8 mouse cellular contexts compared by ENCODE assay signal in the genomic region with DNA sequence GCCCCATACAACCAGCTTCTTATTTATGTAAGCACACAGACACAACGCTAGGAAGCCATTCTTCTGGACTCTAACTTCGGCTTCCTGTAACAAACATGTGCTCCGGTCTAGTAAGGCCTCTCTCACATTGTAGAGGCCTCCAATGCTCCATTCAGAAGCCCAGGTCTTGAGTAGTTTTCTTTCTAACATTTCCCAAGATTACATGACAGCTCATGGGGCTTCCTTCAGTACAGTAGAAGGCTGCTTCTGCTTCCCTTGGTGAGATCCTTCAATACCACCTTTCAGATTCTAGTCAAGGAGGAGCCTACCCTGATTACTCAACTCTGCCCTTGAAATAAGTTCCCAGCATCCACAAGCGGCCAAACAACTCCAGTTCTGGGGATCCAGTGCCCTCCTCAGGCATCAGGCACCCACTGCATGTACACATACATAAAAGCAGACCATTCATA. TPM values are rescaled to one million over a fixed set of nuclear protein-coding genes. Genes with fewer than 3 reads are reported as not detected.
DNase-seq lines count a peak whose midpoint lies in the region; ATAC-seq lines count a peak whose summit lies in the region.

No protein-coding gene starts in this region.

- H3K36me3 ChIP-seq in kidney, embryonic 16.5 days (ENCODE audit: insufficient read depth, low read length), result no peaks in the 10 kb centered on the region
- H3K36me3 ChIP-seq in hindbrain, embryonic 11.5 days (ENCODE audit: control insufficient read depth, insufficient read depth, low read length), result no peaks in the 10 kb centered on the region
- no peaks in the 10 kb centered on the region for H3K36me3 ChIP-seq in midbrain, embryonic 15.5 days (replicated peaks)

- H3K4me2 ChIP-seq in kidney, embryonic 16.5 days (replicated peaks; ENCODE audit: low read depth, low read length), result peak overlapping the region; percentile 67
- peak overlapping the region; percentile 81 for H3K4me2 ChIP-seq in hindbrain, embryonic 11.5 days (replicated peaks; ENCODE audit: low read depth, low read length)
- peak overlapping the region; percentile 96 for H3K4me2 ChIP-seq in midbrain, embryonic 15.5 days

- H3K27me3 ChIP-seq in kidney, embryonic 16.5 days (ENCODE audit: insufficient read depth, low read length), result no peaks in the 10 kb centered on the region
- no peaks in the 10 kb centered on the region for H3K27me3 ChIP-seq in hindbrain, embryonic 11.5 days (ENCODE audit: control insufficient read depth, insufficient read depth, low read length)
- no peaks in the 10 kb centered on the region for H3K27me3 ChIP-seq in midbrain, embryonic 15.5 days (replicated peaks)

- H3K9me3 ChIP-seq in kidney, embryonic 16.5 days (ENCODE audit: low read length), result no peaks in the 10 kb centered on the region
- no peaks in the 10 kb centered on the region for H3K9me3 ChIP-seq in hindbrain, embryonic 11.5 days (ENCODE audit: control insufficient read depth, low read length)
- no peaks in the 10 kb centered on the region for H3K9me3 ChIP-seq in midbrain, embryonic 15.5 days

- DNase-seq in kidney, adult 9 months, result no peak
- peak; percentile 39 for DNase-seq in T-cell, adult 2 months (ENCODE audit: low spot score)
- no peak for DNase-seq in hindbrain, embryonic 11.5 days (ENCODE audit: low spot score)
- DNase-seq in layer of hippocampus, postnatal 25 days (ENCODE audit: extremely low spot score in 1 of 2, low spot score in 1 of 2), result no peak
- no peak for DNase-seq in urinary bladder, adult 2 months (ENCODE audit: low spot score)

- peak overlapping the region; percentile 94 for H3K4me3 ChIP-seq in kidney, embryonic 16.5 days (ENCODE audit: low read length)
- H3K4me3 ChIP-seq in hindbrain, embryonic 11.5 days (ENCODE audit: low read depth, low read length), result peak overlapping the region; percentile 72
- peak overlapping the region; percentile 87 for H3K4me3 ChIP-seq in midbrain, embryonic 15.5 days

- H3K4me1 ChIP-seq in kidney, embryonic 16.5 days (ENCODE audit: insufficient read depth, low read length), result peaks cover 34% of the 10 kb centered on the region
- peaks cover 7% of the 10 kb centered on the region; the same call in 1 of the 2 replicates for H3K4me1 ChIP-seq in hindbrain, embryonic 11.5 days (replicated peaks; ENCODE audit: control insufficient read depth, insufficient read depth, low read length)
- H3K4me1 ChIP-seq in midbrain, embryonic 15.5 days, result peaks cover 40% of the 10 kb centered on the region

- peak overlapping the region; percentile 98 for H3K9ac ChIP-seq in kidney, embryonic 16.5 days (replicated peaks; ENCODE audit: low read length)
- peak overlapping the region; percentile 85 for H3K9ac ChIP-seq in hindbrain, embryonic 11.5 days (ENCODE audit: low read depth, low read length)
- H3K9ac ChIP-seq in midbrain, embryonic 15.5 days, result peak overlapping the region; percentile 90

- peak overlapping the region; percentile 98 for H3K27ac ChIP-seq in kidney, embryonic 16.5 days (ENCODE audit: low read length)
- H3K27ac ChIP-seq in hindbrain, embryonic 11.5 days (ENCODE audit: low read depth, low read length), result peak overlapping the region; percentile 87; the same call in 1 of the 2 replicates
- peak overlapping the region; percentile 96 for H3K27ac ChIP-seq in midbrain, embryonic 15.5 days

- ATAC-seq in kidney, embryonic 16.5 days (ENCODE audit: low FRiP score, low TSS enrichment), result no peak
- ATAC-seq in hindbrain, embryonic 11.5 days (ENCODE audit: low FRiP score), result no peak
- ATAC-seq in midbrain, embryonic 15.5 days (replicated peaks), result no peak
- no peak for ATAC-seq in monocyte, adult 5-6 weeks (replicated peaks; ENCODE audit: insufficient number of reproducible peaks, low FRiP score, low TSS enrichment, poor library complexity, severe bottlenecking)

- 32% methylated on average over 4 of the region's 4 CpGs for WGBS in kidney, embryonic 16.5 days
- 40% methylated on average over 4 of the region's 4 CpGs for WGBS in hindbrain, embryonic 11.5 days
- WGBS in midbrain, embryonic 15.5 days, result 37% methylated on average over 4 of the region's 4 CpGs

RNA-seq across cellular contexts. Expression of a gene that starts 7.1 kb away (rescaled TPM):
- 26.8 and 29.0 TPM in 2 replicates for polyA plus RNA-seq in kidney, embryonic 16.5 days (2015; fragmentation: Nextera tagmentation; extraction: Ambion mirVana)
- 29.5 and 39.7 TPM in 2 replicates for polyA plus RNA-seq in hindbrain, embryonic 11.5 days (2014; fragmentation: Nextera tagmentation; extraction: Ambion mirVana)
- polyA plus RNA-seq in midbrain, embryonic 15.5 days (2015; fragmentation: Nextera tagmentation; extraction: Ambion mirVana), result 29.0 and 30.1 TPM in 2 replicates
- 10 to 100 TPM; 51.1 to 59.6 TPM for total RNA-seq in layer of hippocampus, postnatal 25 days (2021)
- total RNA-seq in monocyte, adult 5-6 weeks (2017), result 58.9 to 107 TPM (median 65.1 TPM) in 3 replicates
- 24.7 and 25.8 TPM in 2 replicates for polyA plus RNA-seq in urinary bladder, adult 2 months (2012; rRNA removed)

RNA-seq across cellular contexts. Expression of a gene that starts 7.2 kb away (rescaled TPM):
- 56.3 and 56.8 TPM in 2 replicates for polyA plus RNA-seq in kidney, embryonic 16.5 days (2015; fragmentation: Nextera tagmentation; extraction: Ambion mirVana)
- polyA plus RNA-seq in hindbrain, embryonic 11.5 days (2014; fragmentation: Nextera tagmentation; extraction: Ambion mirVana), result 59.6 and 70.0 TPM in 2 replicates
- 56.1 and 60.7 TPM in 2 replicates for polyA plus RNA-seq in midbrain, embryonic 15.5 days (2015; fragmentation: Nextera tagmentation; extraction: Ambion mirVana)
- 10 to 100 TPM; 60.5 to 62.2 TPM for total RNA-seq in layer of hippocampus, postnatal 25 days (2021)
- total RNA-seq in monocyte, adult 5-6 weeks (2017), result 46.5 to 53.9 TPM (median 52.1 TPM) in 3 replicates
- polyA plus RNA-seq in urinary bladder, adult 2 months (2012; rRNA removed), result 59.7 and 64.6 TPM in 2 replicates

RNA-seq across cellular contexts. Expression of a gene that starts 22.3 kb away (rescaled TPM):
- polyA plus RNA-seq in kidney, embryonic 16.5 days (2015; fragmentation: Nextera tagmentation; extraction: Ambion mirVana), result 0.40 and 0.66 TPM in 2 replicates
- 0.14 and 0.45 TPM in 2 replicates for polyA plus RNA-seq in hindbrain, embryonic 11.5 days (2014; fragmentation: Nextera tagmentation; extraction: Ambion mirVana)
- 0.17 and 0.26 TPM in 2 replicates for polyA plus RNA-seq in midbrain, embryonic 15.5 days (2015; fragmentation: Nextera tagmentation; extraction: Ambion mirVana)
- under 1 TPM; 0.12 to 0.52 TPM for total RNA-seq in layer of hippocampus, postnatal 25 days (2021)
- 1.8 to 5.2 TPM (median 1.9 TPM) in 3 replicates for total RNA-seq in monocyte, adult 5-6 weeks (2017)
- polyA plus RNA-seq in urinary bladder, adult 2 months (2012; rRNA removed), result 4.6 and 5.3 TPM in 2 replicates
